Mouse (Mus musculus): Measurements from ENCODE around the gene Gdap1l1. TPM values are rescaled to one million over a fixed set of nuclear protein-coding genes. Genes with fewer than 3 reads are reported as not detected.

Gdap1l1 gene
- polyA plus RNA-seq, 1 experiment from 2014 or later, result 136 TPM

DNA sequence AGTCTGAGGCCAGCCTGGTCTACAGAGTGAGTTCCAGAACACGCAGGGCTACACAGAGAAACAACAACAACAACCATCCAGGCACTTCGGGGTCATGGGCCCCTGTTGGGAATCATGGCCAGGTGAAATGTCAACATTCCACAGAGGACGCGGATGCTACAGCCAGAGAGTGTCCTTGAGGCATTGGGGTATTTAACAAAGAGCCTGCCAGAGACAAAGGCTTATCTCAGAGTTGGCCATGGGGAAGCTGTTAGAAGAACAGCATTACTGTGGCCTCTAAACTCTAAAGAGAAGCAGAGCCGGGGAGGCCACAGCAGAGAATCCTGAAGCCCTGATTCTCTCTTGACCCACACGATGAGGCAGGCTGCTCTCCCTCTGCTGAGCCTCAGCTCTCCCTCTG is 30.6 kb downstream of the Gdap1l1 start:
- Histone ChIP-seq H3K4me3 (no peak overlapping the region), H3K9me3 (no peaks in the 10 kb centered on the region), H3K36me3 (peaks cover 20% of the 10 kb centered on the region; the same call in 1 of the 2 replicates), H3K9ac (no peak overlapping the region), H3K27ac (replicated peaks) (no peak overlapping the region), H3K27me3 (no peaks in the 10 kb centered on the region), H3K4me2 (no peak overlapping the region), H3K4me1 (replicated peaks) (peaks cover 10% of the 10 kb centered on the region)
- WGBS, result 93% methylated on average over 6 of the region's 6 CpGs
- ATAC-seq (ENCODE audit: low FRiP score, low read depth), result no peak

DNA sequence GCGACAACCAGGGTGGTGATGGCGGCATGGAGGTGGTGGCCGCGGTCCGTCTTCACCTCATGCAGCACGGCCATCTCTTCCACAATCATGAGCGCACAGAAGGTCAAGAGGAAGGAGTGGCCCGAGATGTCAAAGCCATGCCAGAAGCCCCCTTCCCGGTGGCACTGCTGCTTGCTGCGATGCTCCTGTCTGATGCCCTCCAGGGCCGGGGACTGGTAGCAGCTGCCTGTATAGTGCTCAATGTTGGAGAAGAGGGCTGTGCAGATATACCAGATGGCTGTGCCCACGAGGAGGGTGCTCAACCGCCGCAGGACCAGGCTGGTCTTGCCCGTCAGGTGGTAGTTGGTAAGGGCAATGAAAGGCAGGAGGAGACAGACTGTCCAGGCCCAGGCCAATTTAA is 31.4 kb downstream of the Gdap1l1 start:
- Histone ChIP-seq H3K4me1 (replicated peaks) (peaks cover 10% of the 10 kb centered on the region), H3K36me3 (peaks cover 20% of the 10 kb centered on the region; the same call in 1 of the 2 replicates), H3K9me3 (no peaks in the 10 kb centered on the region), H3K9ac (no peak overlapping the region), H3K27ac (replicated peaks) (no peak overlapping the region), H3K4me3 (no peak overlapping the region), H3K27me3 (no peaks in the 10 kb centered on the region), H3K4me2 (no peak overlapping the region)
- 92% methylated on average over 15 of the region's 15 CpGs for WGBS
- ATAC-seq (ENCODE audit: low FRiP score, low read depth), result no peak

DNA sequence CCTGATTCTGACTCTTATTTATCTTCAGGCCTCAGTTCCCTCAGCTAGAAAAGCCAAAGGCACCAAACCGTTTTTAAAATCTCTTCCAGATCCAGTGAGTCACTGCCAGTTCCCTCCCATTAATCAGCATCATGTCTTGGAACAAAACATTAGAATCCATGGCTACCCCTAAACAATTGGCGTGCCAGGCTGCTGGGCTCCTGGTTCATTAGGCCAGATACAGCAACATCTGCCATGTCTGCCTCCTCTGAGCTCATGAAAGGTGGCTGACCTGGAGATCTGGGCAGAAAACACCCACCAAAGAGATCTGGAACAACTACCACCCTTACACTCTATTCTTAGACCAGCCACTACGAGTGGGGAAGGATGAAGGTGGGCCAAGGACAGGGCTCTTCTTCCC is 32.9 kb downstream of the Gdap1l1 start:
- Histone ChIP-seq H3K4me1 (replicated peaks) (peaks cover 10% of the 10 kb centered on the region), H3K9ac (0 out of 2 replicates have a peak overlapping the region, but pooled peaks have one; percentile 87), H3K9me3 (no peaks in the 10 kb centered on the region), H3K27ac (replicated peaks) (no peak overlapping the region), H3K4me2 (peak overlapping the region; percentile 71), H3K27me3 (no peaks in the 10 kb centered on the region), H3K36me3 (peaks cover 20% of the 10 kb centered on the region; the same call in 1 of the 2 replicates), H3K4me3 (peak overlapping the region; percentile 82)
- WGBS, result 47% methylated on average over 3 of the region's 3 CpGs
- no peak for ATAC-seq (ENCODE audit: low FRiP score, low read depth)

DNA sequence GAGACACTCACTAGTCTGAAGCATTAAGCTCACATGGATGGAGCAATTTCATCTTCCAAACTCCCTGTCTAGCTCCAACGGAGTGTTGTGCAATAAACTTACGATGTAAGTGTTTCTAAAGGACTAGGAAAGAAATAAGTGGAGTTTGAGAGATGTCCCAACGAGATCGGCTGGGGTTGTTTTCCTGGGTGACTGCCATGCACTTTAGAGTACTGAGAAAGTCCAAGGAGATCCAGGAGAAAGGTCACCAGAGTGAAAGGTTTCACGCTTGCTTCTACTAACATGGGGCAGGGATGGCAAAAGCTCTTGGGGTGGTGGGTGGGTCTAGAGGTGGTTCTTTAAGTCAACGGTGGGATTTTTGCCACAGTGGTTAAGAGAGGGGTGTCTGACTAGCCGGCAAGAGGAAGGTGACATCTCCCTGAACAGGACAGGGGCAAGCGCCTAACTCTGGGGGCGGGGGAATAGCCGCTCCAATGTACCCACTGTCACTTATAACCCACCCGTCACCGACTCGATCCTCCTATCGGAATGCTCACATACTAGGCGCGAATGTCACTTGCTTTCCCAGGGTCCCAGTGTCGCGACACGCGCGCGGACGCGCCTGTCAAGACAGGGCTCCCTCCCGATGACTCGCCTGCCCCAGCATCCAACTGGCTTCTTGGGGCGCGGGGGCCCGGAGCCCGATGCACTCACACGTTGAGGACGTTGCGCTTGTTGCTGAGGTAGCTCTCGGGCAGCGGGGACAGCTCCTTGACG is 33.6 kb downstream of the Gdap1l1 start:
- H3K36me3 ChIP-seq, result peaks cover 16% of the 10 kb centered on the region; the same call in 1 of the 2 replicates
- H3K9me3 ChIP-seq, result no peaks in the 10 kb centered on the region
- H3K9ac ChIP-seq, result peak overlapping the region; percentile 87
- peaks cover 10% of the 10 kb centered on the region for H3K4me1 ChIP-seq (replicated peaks)
- 5% methylated on average over 36 of the region's 36 CpGs for whole genome bisulfite sequencing
- H3K4me2 ChIP-seq, result peak overlapping the region; percentile 71
- H3K27ac ChIP-seq (replicated peaks), result peak overlapping the region; percentile 80
- ATAC-seq (ENCODE audit: low FRiP score, low read depth), result peak; percentile 85
- peak overlapping the region; percentile 82 for H3K4me3 ChIP-seq
- no peaks in the 10 kb centered on the region for H3K27me3 ChIP-seq

DNA sequence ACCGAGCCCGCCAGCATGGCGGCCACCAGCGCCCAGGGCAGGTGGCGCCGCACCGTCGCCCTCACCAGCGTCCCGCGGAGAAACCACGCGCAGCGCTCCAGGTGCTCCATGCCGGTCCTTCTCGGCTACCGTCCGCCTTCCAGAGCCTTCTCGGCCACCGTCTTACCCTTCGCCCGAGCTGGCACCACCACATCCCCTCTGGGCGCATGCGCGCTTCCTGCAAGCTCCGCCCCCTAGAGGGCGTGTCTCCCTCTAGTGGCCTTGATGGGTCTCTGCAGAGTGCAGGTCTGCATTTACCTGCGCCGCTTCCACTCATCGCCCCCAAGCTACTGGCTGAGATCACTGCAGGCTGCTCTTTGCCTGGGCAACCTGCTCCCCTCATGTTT is 34.2 kb downstream of the Gdap1l1 start, which contains the start of gene Fitm2:
Gene Fitm2, minus strand, starts transcription at position 164 of the 386 bp plus-strand sequence.
- Histone ChIP-seq H3K9me3 (no peaks in the 10 kb centered on the region), H3K4me3 (peak within 1 kb of the TSS; percentile 82), H3K27me3 (no peaks in the 10 kb centered on the region), H3K9ac (peak within 1 kb of the TSS; percentile 87), H3K4me2 (peak within 1 kb of the TSS; percentile 71), H3K36me3 (peaks cover 16% of the 10 kb centered on the region; the same call in 1 of the 2 replicates), H3K4me1 (replicated peaks) (peaks cover 10% of the 10 kb centered on the region), H3K27ac (replicated peaks) (peak within 1 kb of the TSS; percentile 80)
- ATAC-seq (ENCODE audit: low FRiP score, low read depth), result peak; percentile 96
- under 1% methylated on average over 30 of the region's 30 CpGs for WGBS

DNA sequence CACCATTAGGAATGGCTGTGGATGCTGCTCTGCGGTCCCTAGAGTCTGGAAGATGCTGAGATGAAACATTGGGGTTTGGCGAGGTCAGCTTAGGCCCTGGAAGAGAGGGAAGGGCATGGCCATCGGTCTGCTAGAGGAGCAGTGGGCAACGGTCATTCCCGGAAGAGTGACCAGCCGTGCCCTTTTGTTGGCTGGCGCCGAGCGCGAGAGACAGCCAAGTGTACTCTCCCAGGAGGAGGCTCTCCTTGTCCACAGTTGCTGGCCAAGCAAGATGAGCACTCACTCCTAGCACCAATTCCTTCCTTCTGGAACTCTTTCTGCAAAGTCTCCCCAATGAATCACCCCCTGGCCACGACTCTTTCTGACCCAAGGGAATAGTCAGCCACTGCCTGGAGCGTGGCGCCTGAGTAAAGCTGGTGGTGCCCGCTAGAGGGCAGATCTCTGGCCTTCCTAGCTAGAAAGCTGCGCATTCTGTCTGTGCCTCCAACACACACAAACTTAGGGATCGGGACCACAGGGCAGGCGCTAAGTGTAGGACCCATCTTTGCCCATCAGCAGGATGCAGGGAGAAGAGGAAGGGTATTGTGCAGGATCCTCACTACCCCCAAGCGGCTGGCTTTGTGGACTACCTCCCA is 42.0 kb downstream of the Gdap1l1 start:
- ATAC-seq (ENCODE audit: low FRiP score, low read depth), result no peak
- H3K27ac ChIP-seq (replicated peaks), result no peak overlapping the region
- H3K9me3 ChIP-seq, result no peaks in the 10 kb centered on the region
- H3K4me3 ChIP-seq, result no peak overlapping the region
- no peak overlapping the region for H3K9ac ChIP-seq
- peaks cover 3% of the 10 kb centered on the region; the same call in 1 of the 2 replicates for H3K27me3 ChIP-seq
- 53% methylated on average over 18 of the region's 18 CpGs for WGBS
- H3K36me3 ChIP-seq, result no peaks in the 10 kb centered on the region
- no peak overlapping the region for H3K4me2 ChIP-seq
- H3K4me1 ChIP-seq (replicated peaks), result peaks cover 9% of the 10 kb centered on the region

DNA sequence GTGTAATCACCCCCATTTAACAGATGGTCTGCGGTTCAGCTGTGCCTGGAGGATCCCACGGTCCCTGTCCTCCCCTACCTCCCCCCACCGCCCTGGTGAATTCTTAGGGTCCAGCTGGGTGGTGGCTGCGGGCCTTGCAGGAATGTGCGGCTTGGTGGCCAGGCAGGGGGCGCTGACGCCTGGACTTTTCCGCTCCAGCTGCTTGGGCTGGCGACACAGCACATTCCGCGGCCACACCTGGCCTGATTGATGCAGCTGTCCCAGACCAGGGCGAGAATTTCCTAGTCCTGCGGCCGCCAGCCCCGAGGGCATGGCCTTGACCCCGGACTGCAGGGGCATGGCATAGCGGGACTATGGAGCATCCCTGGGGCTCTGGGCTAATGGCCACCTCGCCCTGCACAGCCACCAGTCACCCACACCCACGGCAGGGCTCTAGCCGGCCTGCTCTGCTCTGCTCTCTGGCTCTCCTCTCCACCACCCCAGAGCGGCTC is 43.3 kb downstream of the Gdap1l1 start:
- H3K4me2 ChIP-seq, result peak overlapping the region; percentile 56
- H3K27me3 ChIP-seq, result peaks cover 3% of the 10 kb centered on the region; the same call in 1 of the 2 replicates
- no peak overlapping the region for H3K27ac ChIP-seq (replicated peaks)
- H3K36me3 ChIP-seq, result no peaks in the 10 kb centered on the region
- peak; percentile 51; the same call in 1 of the 2 replicates for ATAC-seq (ENCODE audit: low FRiP score, low read depth)
- peak overlapping the region; percentile 42 for H3K9ac ChIP-seq
- H3K4me3 ChIP-seq, result peak overlapping the region; percentile 21
- 3% methylated on average over 21 of the region's 21 CpGs for WGBS
- peaks cover 9% of the 10 kb centered on the region for H3K4me1 ChIP-seq (replicated peaks)
- H3K9me3 ChIP-seq, result no peaks in the 10 kb centered on the region

DNA sequence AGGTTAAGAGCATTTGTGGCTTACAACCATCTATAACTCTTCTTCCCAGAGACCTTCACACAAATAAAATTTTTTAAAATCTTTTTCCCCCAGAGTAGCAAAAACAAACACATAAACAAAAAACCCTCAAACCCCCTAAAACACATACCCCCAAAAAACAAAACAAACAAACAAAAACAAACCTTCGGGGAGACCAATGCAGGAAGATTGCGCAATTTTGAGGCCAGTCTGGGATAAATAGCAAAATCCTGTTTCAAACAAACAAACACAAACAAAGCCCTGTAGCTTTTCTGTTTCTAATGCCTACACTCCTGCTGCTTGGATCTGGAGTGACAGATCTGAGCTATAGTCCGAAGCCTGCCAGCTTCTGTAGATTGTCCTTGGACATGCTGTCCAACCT is 49.1 kb downstream of the Gdap1l1 start:
- Histone ChIP-seq H3K27me3 (no peaks in the 10 kb centered on the region), H3K36me3 (no peaks in the 10 kb centered on the region), H3K9me3 (no peaks in the 10 kb centered on the region), H3K27ac (replicated peaks) (no peak overlapping the region), H3K4me1 (replicated peaks) (no peaks in the 10 kb centered on the region), H3K4me3 (no peak overlapping the region), H3K4me2 (no peak overlapping the region), H3K9ac (no peak overlapping the region)
- 90% methylated on average over 3 of the region's 3 CpGs for WGBS
- ATAC-seq (ENCODE audit: low FRiP score, low read depth), result no peak

DNA sequence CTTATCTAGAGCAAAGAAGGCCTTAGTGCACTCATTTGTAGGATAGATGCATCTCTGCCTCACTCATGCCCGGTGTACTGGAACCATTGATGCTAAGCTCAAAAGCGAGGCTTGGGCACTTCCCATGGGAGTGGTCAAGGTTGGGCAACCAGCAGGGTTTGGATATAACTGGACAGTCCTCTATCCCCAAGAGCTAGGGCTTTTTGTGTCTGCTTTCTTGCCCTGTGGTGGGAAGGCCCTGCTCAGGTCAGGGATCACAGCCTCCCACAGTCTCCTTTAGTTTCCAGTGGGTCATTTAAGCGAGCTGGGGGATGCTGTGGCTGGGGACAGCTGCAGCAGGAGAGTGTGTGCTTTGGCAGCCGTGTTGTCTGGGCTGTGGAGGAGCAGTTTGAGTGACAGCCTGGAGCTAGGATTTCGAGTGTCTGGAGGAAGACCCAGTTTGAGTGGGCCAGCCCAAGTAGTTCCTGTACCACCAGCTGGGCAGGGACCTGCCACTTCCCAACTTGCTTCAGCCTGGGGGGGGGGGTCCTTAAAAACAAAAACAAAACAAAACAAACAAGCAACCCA is 51.5 kb downstream of the Gdap1l1 start:
- H3K4me2 ChIP-seq, result no peak overlapping the region
- no peak for ATAC-seq (ENCODE audit: low FRiP score, low read depth)
- H3K9ac ChIP-seq, result no peak overlapping the region
- no peak overlapping the region for H3K27ac ChIP-seq (replicated peaks)
- no peaks in the 10 kb centered on the region for H3K36me3 ChIP-seq
- no peaks in the 10 kb centered on the region for H3K27me3 ChIP-seq
- no peaks in the 10 kb centered on the region for H3K9me3 ChIP-seq
- H3K4me1 ChIP-seq (replicated peaks), result peaks cover 5% of the 10 kb centered on the region; the same call in 1 of the 2 replicates
- H3K4me3 ChIP-seq, result no peak overlapping the region
- WGBS, result 54% methylated on average over 5 of the region's 5 CpGs

DNA sequence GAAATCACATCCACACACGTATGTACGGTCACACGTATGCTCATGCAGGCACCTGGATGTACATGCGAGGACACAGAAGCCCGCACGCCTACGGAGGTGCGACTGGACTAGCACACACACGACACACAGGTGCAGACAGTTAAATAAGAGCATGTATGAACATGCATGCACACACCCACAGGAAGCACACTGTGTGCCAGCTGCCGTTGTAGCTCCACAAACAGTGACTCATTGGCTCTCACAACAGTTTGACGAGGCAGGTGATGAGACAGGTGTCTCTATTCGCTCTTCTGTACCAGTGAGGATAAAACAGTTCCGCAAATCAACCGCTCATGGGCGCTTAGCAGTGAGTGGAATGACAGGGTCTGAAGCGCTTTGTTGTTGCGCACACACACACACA is 52.4 kb downstream of the Gdap1l1 start:
- H3K9ac ChIP-seq, result no peak overlapping the region
- no peak overlapping the region for H3K4me2 ChIP-seq
- no peak overlapping the region for H3K4me3 ChIP-seq
- H3K27me3 ChIP-seq, result no peaks in the 10 kb centered on the region
- H3K9me3 ChIP-seq, result no peaks in the 10 kb centered on the region
- 92% methylated on average over 17 of the region's 17 CpGs for WGBS
- no peak overlapping the region for H3K27ac ChIP-seq (replicated peaks)
- ATAC-seq (ENCODE audit: low FRiP score, low read depth), result no peak
- H3K4me1 ChIP-seq (replicated peaks), result peaks cover 5% of the 10 kb centered on the region; the same call in 1 of the 2 replicates
- no peaks in the 10 kb centered on the region for H3K36me3 ChIP-seq

DNA sequence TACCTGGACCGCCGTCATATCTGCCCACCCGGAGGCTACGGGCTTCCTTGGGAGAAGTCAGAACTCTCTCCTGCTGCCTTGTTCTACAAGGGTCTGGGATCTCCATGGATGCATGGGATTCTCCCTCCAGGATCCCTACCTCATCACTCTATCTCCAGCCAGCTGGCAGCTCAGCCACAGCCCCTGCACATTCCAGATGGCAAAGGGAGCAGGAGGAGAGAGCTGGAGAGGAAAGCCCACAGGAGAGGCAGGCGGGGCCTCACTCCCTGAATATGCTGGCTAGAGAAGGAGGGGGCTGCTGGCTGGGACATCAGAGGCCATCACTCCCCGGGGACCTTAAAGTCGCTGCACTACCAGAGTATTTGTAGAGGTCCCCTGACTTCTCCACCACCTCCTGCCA is 53.1 kb downstream of the Gdap1l1 start:
- H3K4me2 ChIP-seq, result no peak overlapping the region
- H3K27ac ChIP-seq (replicated peaks), result no peak overlapping the region
- no peaks in the 10 kb centered on the region for H3K9me3 ChIP-seq
- H3K27me3 ChIP-seq, result no peaks in the 10 kb centered on the region
- no peak overlapping the region for H3K9ac ChIP-seq
- peaks cover 5% of the 10 kb centered on the region; the same call in 1 of the 2 replicates for H3K4me1 ChIP-seq (replicated peaks)
- WGBS, result 57% methylated on average over 7 of the region's 7 CpGs
- H3K4me3 ChIP-seq, result no peak overlapping the region
- no peaks in the 10 kb centered on the region for H3K36me3 ChIP-seq
- no peak for ATAC-seq (ENCODE audit: low FRiP score, low read depth)

DNA sequence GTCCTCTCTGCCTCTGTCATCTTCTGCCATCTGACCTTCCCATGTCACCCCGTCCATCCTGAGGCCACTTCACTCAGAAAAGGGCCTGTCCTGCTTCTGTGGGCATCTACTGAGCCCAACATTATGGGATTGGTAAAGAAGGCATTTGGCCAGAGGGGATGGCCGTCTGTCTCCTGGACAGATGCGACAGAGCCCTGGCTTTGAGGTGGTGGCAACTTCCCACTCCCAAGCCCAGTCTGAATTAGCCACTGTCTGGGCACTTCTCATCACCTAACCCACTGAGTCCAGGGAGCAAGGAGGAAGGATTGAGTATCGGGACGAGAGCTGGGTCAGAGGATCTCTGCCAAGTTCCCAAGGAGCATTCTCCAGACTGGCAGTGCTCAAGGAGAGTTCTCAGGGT is 53.7 kb downstream of the Gdap1l1 start, which contains the start of gene R3hdml:
Gene R3hdml, plus strand, starts transcription at position 301 of the 400 bp plus-strand sequence.
- Histone ChIP-seq H3K4me1 (replicated peaks) (peaks cover 5% of the 10 kb centered on the region; the same call in 1 of the 2 replicates), H3K27ac (replicated peaks) (no peak within 1 kb of the TSS), H3K27me3 (no peaks in the 10 kb centered on the region), H3K9ac (no peak within 1 kb of the TSS), H3K4me2 (no peak within 1 kb of the TSS), H3K36me3 (no peaks in the 10 kb centered on the region), H3K4me3 (no peak within 1 kb of the TSS), H3K9me3 (no peaks in the 10 kb centered on the region)
- no peak for ATAC-seq (ENCODE audit: low FRiP score, low read depth)
- 78% methylated on average over 5 of the region's 5 CpGs for WGBS

All from hindbrain, embryonic 15.5 days (tissue).